ENCODE assay signal across 10 mouse cellular contexts in genomic region chr10:72352810-72353209, GRCm38 (mm10).
"Had no signal": no experiment of that assay in that cellular context is flagged by ENCODE, and none has a peak within 500 bp of the region (broad histone marks: within the 10 kb centered on the region; RNA-seq: fewer than 3 reads in every experiment).

No protein-coding gene starts in this region.

- DNase-seq: retina, postnatal 1 day; right cerebral cortex, postnatal 25 days; right cerebral cortex, postnatal 4 days; spleen, adult 18-20 months; thymus, adult 18-20 months; thymus, adult 2 months; thymus, postnatal 14 days; thymus, postnatal 25 days; thymus, postnatal 36 days; thymus, postnatal 4 days had no signal
